Comparison of ENCODE assay signal across 12 mouse cellular contexts in the genomic region with DNA sequence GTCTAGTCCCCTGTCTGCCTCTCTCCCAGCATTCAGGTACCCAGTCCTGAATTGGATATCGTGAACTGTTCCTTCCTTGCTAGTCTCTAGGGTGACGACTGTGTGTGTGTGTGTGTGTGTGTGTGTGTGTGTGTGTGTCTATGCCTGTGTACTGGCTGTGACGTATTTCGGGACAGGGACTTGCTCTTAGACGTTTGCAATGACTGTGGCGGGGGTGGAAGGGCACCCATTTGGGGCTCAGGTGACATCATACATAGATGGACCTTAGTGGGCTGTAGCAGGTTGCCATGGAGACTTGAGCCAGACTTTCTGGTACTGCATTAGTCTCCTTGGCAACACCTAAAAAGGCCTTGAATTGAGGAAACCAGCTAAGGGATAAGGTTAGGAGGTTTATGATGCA. TPM values are rescaled to one million over a fixed set of nuclear protein-coding genes. Genes with fewer than 3 reads are reported as not detected.
DNase-seq lines count a peak whose midpoint lies in the region; ATAC-seq lines count a peak whose summit lies in the region.
"Had no signal": no experiment of that assay in that cellular context is flagged by ENCODE, and none has a peak within 500 bp of the region (broad histone marks: within the 10 kb centered on the region; RNA-seq: fewer than 3 reads in every experiment).

No protein-coding gene starts in this region.

- H3K4me3 ChIP-seq in heart, embryonic 12.5 days: peak overlapping the region; percentile 67
- H3K4me3 ChIP-seq in heart, embryonic 14.5 days (ENCODE audit: control insufficient read depth in 1 of 2, insufficient read depth in 1 of 2, low read depth in 1 of 2, low read length in 2 of 2): peak overlapping the region in 1 of 2 experiments; percentile 76; a peak in 1 of 4 replicates
- H3K4me3 ChIP-seq: liver, embryonic 15.5 days had no signal

- peaks cover 38% of the 10 kb centered on the region for H3K36me3 ChIP-seq in heart, embryonic 12.5 days
- H3K36me3 ChIP-seq in heart, embryonic 14.5 days (ENCODE audit: control insufficient read depth, insufficient read depth, low read length): peaks cover 51% of the 10 kb centered on the region
- H3K36me3 ChIP-seq: liver, embryonic 15.5 days had no signal

- no peak for ATAC-seq in heart, embryonic 12.5 days (ENCODE audit: insufficient number of reproducible peaks, low FRiP score)
- ATAC-seq in heart, embryonic 14.5 days (ENCODE audit: insufficient number of reproducible peaks, insufficient read depth, low FRiP score, low read depth): no peak
- ATAC-seq: Patski had no signal

- peak overlapping the region; percentile 71 for H3K4me2 ChIP-seq in heart, embryonic 12.5 days
- H3K4me2 ChIP-seq in heart, embryonic 14.5 days (ENCODE audit: low read length): peak overlapping the region; percentile 80

- intact Hi-C loops in heart, postnatal 10 days (cut with DNase I): no loop called here

- H3K9ac ChIP-seq in heart, embryonic 12.5 days: peak overlapping the region; percentile 95
- H3K9ac ChIP-seq in heart, embryonic 14.5 days (ENCODE audit: low read length): peak overlapping the region; percentile 95
- H3K9ac ChIP-seq: hindbrain, embryonic 14.5 days; liver, embryonic 15.5 days had no signal

- DNase-seq in heart, postnatal 10 days: no peak
- DNase-seq in spleen, postnatal 4 days (ENCODE audit: low spot score in 2 of 2): peak; percentile 9 to 56
- DNase-seq in spleen, postnatal 36 days (ENCODE audit: low spot score in 2 of 2): no peak
- DNase-seq in right cerebral cortex, postnatal 14 days: peak; percentile 32
- no peak for DNase-seq in urinary bladder, postnatal 10 days (ENCODE audit: low spot score)
- DNase-seq in layer of hippocampus, adult 9-10 months (ENCODE audit: low spot score): no peak

- peak overlapping the region; percentile 95 for H3K27ac ChIP-seq in heart, embryonic 12.5 days (ENCODE audit: poor library complexity, severe bottlenecking)
- peak overlapping the region; percentile 93 to 95 for H3K27ac ChIP-seq in heart, embryonic 14.5 days (replicated peaks in 1 of 2; ENCODE audit: control insufficient read depth in 1 of 2, insufficient read depth in 1 of 2, low read depth in 2 of 2, low read length in 2 of 2)
- H3K27ac ChIP-seq: hindbrain, embryonic 14.5 days; liver, embryonic 15.5 days had no signal

- H3K4me1 ChIP-seq in heart, embryonic 12.5 days (replicated peaks): peaks cover 45% of the 10 kb centered on the region
- peaks cover 29 to 31% of the 10 kb centered on the region in 2 experiments for H3K4me1 ChIP-seq in heart, embryonic 14.5 days (ENCODE audit: control insufficient read depth in 2 of 2, insufficient read depth in 2 of 2, low read length in 2 of 2)

- 49% methylated on average over 6 of the region's 6 CpGs for WGBS in heart, embryonic 12.5 days
- 49% methylated on average over 6 of the region's 6 CpGs for WGBS in heart, embryonic 14.5 days

- H3K9me3 ChIP-seq in heart, embryonic 12.5 days (replicated peaks): no peaks in the 10 kb centered on the region
- H3K9me3 ChIP-seq in heart, embryonic 14.5 days (ENCODE audit: control insufficient read depth, low read length): no peaks in the 10 kb centered on the region
- H3K9me3 ChIP-seq: liver, embryonic 15.5 days had no signal

- H3K27me3 ChIP-seq in heart, embryonic 12.5 days (replicated peaks): no peaks in the 10 kb centered on the region
- H3K27me3 ChIP-seq in heart, embryonic 14.5 days (ENCODE audit: control insufficient read depth, insufficient read depth, low read length): no peaks in the 10 kb centered on the region
- H3K27me3 ChIP-seq: Patski had no signal

RNA-seq across cellular contexts. Expression of gene Rrad, which starts 1.4 kb away (rescaled TPM):
- polyA plus RNA-seq in heart, embryonic 12.5 days (2016; fragmentation: Nextera tagmentation; extraction: Ambion mirVana): 299 and 301 TPM in 2 replicates
- 100 to 1,000 TPM; 221 to 337 TPM for total RNA-seq in heart, postnatal 10 days (2021)
- 338 and 417 TPM in 2 replicates for polyA plus RNA-seq in heart, embryonic 14.5 days (2014; fragmentation: Nextera tagmentation; extraction: Ambion mirVana)

RNA-seq across cellular contexts. Expression of gene Cdh16, which starts 8.3 kb away (rescaled TPM):
- polyA plus RNA-seq in heart, embryonic 12.5 days (2016; fragmentation: Nextera tagmentation; extraction: Ambion mirVana): 16.1 and 18.6 TPM in 2 replicates
- 1 to 10 TPM; 3.2 to 3.6 TPM for total RNA-seq in heart, postnatal 10 days (2021)
- polyA plus RNA-seq in heart, embryonic 14.5 days (2014; fragmentation: Nextera tagmentation; extraction: Ambion mirVana): 21.5 and 26.4 TPM in 2 replicates
- polyA plus RNA-seq: cortical plate, adult 2 months; hindbrain, embryonic 14.5 days had no signal

RNA-seq across cellular contexts. Expression of gene Ciao2b, which starts 9.3 kb away (rescaled TPM):
- polyA plus RNA-seq in heart, embryonic 12.5 days (2016; fragmentation: Nextera tagmentation; extraction: Ambion mirVana): 187 and 195 TPM in 2 replicates
- 10 to 100 TPM; 65.1 to 71.7 TPM for total RNA-seq in heart, postnatal 10 days (2021)
- 198 and 201 TPM in 2 replicates for polyA plus RNA-seq in heart, embryonic 14.5 days (2014; fragmentation: Nextera tagmentation; extraction: Ambion mirVana)

RNA-seq across cellular contexts. Expression of gene Pdp2, which starts 41.2 kb away (rescaled TPM):
- 8.6 and 9.0 TPM in 2 replicates for polyA plus RNA-seq in heart, embryonic 12.5 days (2016; fragmentation: Nextera tagmentation; extraction: Ambion mirVana)
- 10 to 100 TPM in 1 of 2 experiments, 1 to 10 TPM in 1; 7.2 to 10.6 TPM for total RNA-seq in heart, postnatal 10 days (2021)
- polyA plus RNA-seq in heart, embryonic 14.5 days (2014; fragmentation: Nextera tagmentation; extraction: Ambion mirVana): 5.4 and 6.4 TPM in 2 replicates

Comparison
In these comparisons a context has a peak if more than half of its experiments do, and no peak if none do; other contexts are left out.
1. DNase-seq: peak in spleen, postnatal 4 days (2 of 2) and right cerebral cortex, postnatal 14 days (single experiment); none in heart, postnatal 10 days (0 of 2), spleen, postnatal 36 days (0 of 2), urinary bladder, postnatal 10 days (single experiment) and layer of hippocampus, adult 9-10 months (single experiment).